Mouse (Mus musculus) MEL (cell line): ENCODE results near the gene Srsf6. TPM values are rescaled to one million over a fixed set of nuclear protein-coding genes. Genes with fewer than 3 reads are reported as not detected.

Experiments
- DNase-seq: peaks from one replicate; pipeline ENCODE4 v3.0.0; 2011; ENCODE audit warnings: low read depth, low spot score
- H3K27ac ChIP-seq: 2 replicates; pipeline ENCODE4 v1.5.1; 2012; ENCODE audit warnings: low read depth, mild to moderate bottlenecking, control low read depth, low read length, moderate library complexity; ENCODE audit not compliant: control insufficient read depth
- H3K27me3 ChIP-seq, 2 experiments: fragments of 150-350 bp in 1 of 2; sonication (generic) in 1 of 2; 2 replicates each; pipeline ENCODE4 v1.6.1; 2012; ENCODE audit warnings: low read length in 2 of 2, mild to moderate bottlenecking in 2 of 2, improper control_type of control experiment in 1 of 2, moderate library complexity in 1 of 2; ENCODE audit not compliant: insufficient read depth in 2 of 2, control insufficient read depth in 1 of 2
- H3K36me3 ChIP-seq, 2 experiments: 2 replicates each; pipeline ENCODE4 v1.6.1; 2012 to 2014; ENCODE audit warnings: low read length in 2 of 2, improper control_type of control experiment in 1 of 2, inconsistent platforms in 1 of 2, mild to moderate bottlenecking in 1 of 2; ENCODE audit not compliant: insufficient read depth in 2 of 2, control insufficient read depth in 1 of 2
- H3K4me1 ChIP-seq, 2 experiments: fragments of 150-350 bp in 1 of 2; sonication (generic) in 1 of 2; 2 replicates each; pipeline ENCODE4 v1.6.1; 2012; ENCODE audit warnings: low read length in 2 of 2, improper control_type of control experiment in 1 of 2, mild to moderate bottlenecking in 1 of 2; ENCODE audit not compliant: insufficient read depth in 2 of 2, control insufficient read depth in 1 of 2
- H3K4me3 ChIP-seq, 2 experiments: fragments of 150-350 bp in 1 of 2; sonication (generic) in 1 of 2; 2 replicates each; pipeline ENCODE4 v1.5.1; 2012; ENCODE audit warnings: low read depth in 2 of 2, low read length in 2 of 2, mild to moderate bottlenecking in 2 of 2, moderate library complexity in 2 of 2, control low read depth in 1 of 2, improper control_type of control experiment in 1 of 2; ENCODE audit not compliant: control insufficient read depth in 1 of 2, insufficient read depth in 1 of 2
- H3K79me2 ChIP-seq: 2 replicates; pipeline ENCODE4 v1.6.1; 2012; ENCODE audit warnings: mild to moderate bottlenecking, low read length, moderate library complexity; ENCODE audit not compliant: control insufficient read depth, poor library complexity, insufficient read depth
- H3K9ac ChIP-seq: 2 replicates; pipeline ENCODE4 v1.6.1; 2012; ENCODE audit warnings: low read depth, mild to moderate bottlenecking, control low read depth, low read length, moderate library complexity; ENCODE audit not compliant: control insufficient read depth, poor library complexity, severe bottlenecking
- H3K9me3 ChIP-seq: fragments of 150-350 bp; sonication (generic); replicated peaks from 2 replicates; pipeline ENCODE4 v1.6.1; 2012; ENCODE audit warnings: mild to moderate bottlenecking, low read length, improper control_type of control experiment, moderate library complexity; ENCODE audit not compliant: insufficient read depth
- BHLHE40 ChIP-seq: IDR thresholded peaks from 2 replicates; pipeline ENCODE4 v1.6.1; 2012; ENCODE audit warnings: low read depth, mild to moderate bottlenecking, inconsistent platforms, low read length, improper control_type of control experiment, borderline replicate concordance
- CHD2 ChIP-seq: IDR thresholded peaks from 2 replicates; pipeline ENCODE4 v1.6.1; 2011; ENCODE audit warnings: low read length, improper control_type of control experiment
- E2F4 ChIP-seq: IDR thresholded peaks from 2 replicates; pipeline ENCODE4 v1.6.1; 2011; ENCODE audit warnings: low read depth, low read length, improper control_type of control experiment, borderline replicate concordance
- EP300 ChIP-seq, 2 experiments: IDR thresholded peaks; 2 replicates each; pipeline ENCODE4 v1.6.1; 2011; ENCODE audit warnings: improper control_type of control experiment in 2 of 2, low read length in 2 of 2, low read depth in 1 of 2, mild to moderate bottlenecking in 1 of 2
- ETS1 ChIP-seq: IDR thresholded peaks from 2 replicates; pipeline ENCODE4 v1.6.1; 2012; ENCODE audit warnings: low read depth, mild to moderate bottlenecking, inconsistent platforms, low read length, improper control_type of control experiment, moderate library complexity
- HCFC1 ChIP-seq: IDR thresholded peaks from 2 replicates; pipeline ENCODE4 v1.6.1; 2012; ENCODE audit warnings: low read depth, mild to moderate bottlenecking, inconsistent platforms, low read length, improper control_type of control experiment, moderate library complexity
- JUND ChIP-seq: IDR thresholded peaks from 2 replicates; pipeline ENCODE4 v1.6.1; 2011; ENCODE audit warnings: low read depth, mild to moderate bottlenecking, improper control_type of control experiment, low read length
- KAT2A ChIP-seq: conservative IDR thresholded peaks from 2 replicates; pipeline ENCODE4 v1.6.1; 2012; ENCODE audit warnings: low read depth, low read length, improper control_type of control experiment, inconsistent platforms
- MAFK ChIP-seq: IDR thresholded peaks from 2 replicates; pipeline ENCODE4 v1.6.1; 2011; ENCODE audit warnings: low read depth, mild to moderate bottlenecking, low read length, improper control_type of control experiment, borderline replicate concordance
- MAX ChIP-seq: IDR thresholded peaks from 2 replicates; pipeline ENCODE4 v1.6.1; 2011; ENCODE audit warnings: low read length, improper control_type of control experiment
- MYC ChIP-seq: IDR thresholded peaks from 2 replicates; pipeline ENCODE4 v1.6.1; 2011; ENCODE audit warnings: low read depth, mild to moderate bottlenecking, low read length, improper control_type of control experiment, moderate library complexity
- NELFE ChIP-seq: IDR thresholded peaks from 2 replicates; pipeline ENCODE4 v1.6.1; 2011; ENCODE audit warnings: low read depth, low read length, improper control_type of control experiment
- POLR2A ChIP-seq, 2 experiments: IDR thresholded peaks; 2 replicates each; pipeline ENCODE4 v1.6.1; 2011 to 2012; ENCODE audit warnings: low read length in 2 of 2, mild to moderate bottlenecking in 2 of 2, control low read depth in 1 of 2, improper control_type of control experiment in 1 of 2, low read depth in 1 of 2, moderate library complexity in 1 of 2; ENCODE audit not compliant: control insufficient read depth in 1 of 2, insufficient read depth in 1 of 2, poor library complexity in 1 of 2
- POLR2AphosphoS5 ChIP-seq: IDR thresholded peaks from 2 replicates; pipeline ENCODE4 v1.6.1; 2012; ENCODE audit warnings: low read depth, borderline replicate concordance, mild to moderate bottlenecking, inconsistent platforms, low read length, moderate library complexity, mixed read lengths
- RCOR1 ChIP-seq: IDR thresholded peaks from 2 replicates; pipeline ENCODE4 v1.6.1; 2012; ENCODE audit warnings: low read depth, mild to moderate bottlenecking, inconsistent platforms, low read length, improper control_type of control experiment
- SIN3A ChIP-seq: IDR thresholded peaks from 2 replicates; pipeline ENCODE4 v1.6.1; 2012; ENCODE audit warnings: low read length, improper control_type of control experiment, inconsistent platforms
- TCF12 ChIP-seq: IDR thresholded peaks from 2 replicates; pipeline ENCODE4 v1.6.1; 2014; ENCODE audit warnings: low read depth, mild to moderate bottlenecking, inconsistent platforms, low read length, improper control_type of control experiment, moderate library complexity
- UBTF ChIP-seq: IDR thresholded peaks from 2 replicates; pipeline ENCODE4 v1.6.1; 2012; ENCODE audit warnings: low read depth, mild to moderate bottlenecking, inconsistent platforms, low read length, improper control_type of control experiment, moderate library complexity, borderline replicate concordance; ENCODE audit not compliant: insufficient read depth
- ZC3H11A ChIP-seq: IDR thresholded peaks from 2 replicates; pipeline ENCODE4 v1.6.1; 2012; ENCODE audit warnings: low read depth, mild to moderate bottlenecking, inconsistent platforms, low read length, improper control_type of control experiment
- ZKSCAN1 ChIP-seq: IDR thresholded peaks from 2 replicates; pipeline ENCODE4 v1.6.1; 2012; ENCODE audit warnings: low read depth, mild to moderate bottlenecking, inconsistent platforms, low read length, improper control_type of control experiment, moderate library complexity
- ZNF384 ChIP-seq: IDR thresholded peaks from 2 replicates; pipeline ENCODE4 v1.6.1; 2012; ENCODE audit warnings: low read depth, mild to moderate bottlenecking, inconsistent platforms, low read length, improper control_type of control experiment
- polyA plus RNA-seq, 2 experiments: library from polyadenylated mRNA; stranded (reverse) in 1 of 2; unstranded in 1 of 2; fragments of >175 nt in 1 of 2; fragments of >200 nt in 1 of 2; gene quantifications; 2 replicates each; pipeline versions ENCODE4 v1.2.1 to v1.2.4; 2012; ENCODE audit warnings: low replicate concordance in 2 of 2, low read depth in 1 of 2; ENCODE audit not compliant: insufficient read length in 2 of 2, insufficient read depth in 1 of 2, missing spikeins in 1 of 2
- total RNA-seq: library from RNA; depleted of rRNA; stranded (reverse); fragments of 300-350 nt; gene quantifications from 2 replicates; pipeline ENCODE4 v1.2.3, GENCODE M21; 2012

Gene Srsf6
- total and polyA plus RNA-seq, 3 experiments: 69.2 to 284 (median 173) TPM

GRCm38 (mm10) chr2:162922183-162922582 lies 9.1 kb upstream of the Srsf6 start (continued):
- TF ChIP-seq ETS1 (no peak), NELFE (no peak), ZNF384 (no peak), E2F4 (no peak), HCFC1 (0 out of 2 replicates have a peak, but pooled peaks have one; percentile 20), MAX (0 out of 2 replicates have a peak, but pooled peaks have one; percentile 56), BHLHE40 (no peak), TCF12 (no peak)

GRCm38 (mm10) chr2:162922834-162923233 lies 8.5 kb upstream of the Srsf6 start:
- TF ChIP-seq UBTF: no peak
- no peak for TF ChIP-seq ZNF384
- no peak for TF ChIP-seq NELFE
- TF ChIP-seq RCOR1: no peak
- TF ChIP-seq KAT2A: no peak
- Histone ChIP-seq H3K27ac (no peak overlapping the region), H3K79me2 (no peaks in the 10 kb centered on the region), H3K27me3 (no peaks in the 10 kb centered on the region), H3K4me3 (no peak overlapping the region), H3K9me3 (no peaks in the 10 kb centered on the region), H3K36me3 (no peaks in the 10 kb centered on the region), H3K4me1 (peaks cover 0 to 7% of the 10 kb centered on the region in 2 experiments; a peak in 2 of 4 replicates), H3K9ac (no peak overlapping the region)
- peak; percentile 21 for DNase-seq

GRCm38 (mm10) chr2:162924126-162924525 lies 7.2 kb upstream of the Srsf6 start:
- DNase-seq: no peak
- no peak for TF ChIP-seq KAT2A
- TF ChIP-seq UBTF: no peak
- TF ChIP-seq SIN3A: no peak
- TF ChIP-seq NELFE: no peak
- no peak for TF ChIP-seq CHD2
- TF ChIP-seq JUND: no peak
- TF ChIP-seq ZKSCAN1: no peak
- TF ChIP-seq MAX: no peak
- TF ChIP-seq ETS1: no peak
- no peak for TF ChIP-seq MAFK
- TF ChIP-seq BHLHE40: no peak
- TF ChIP-seq POLR2AphosphoS5: no peak
- no peak for TF ChIP-seq ZC3H11A
- TF ChIP-seq MYC: no peak
- TF ChIP-seq EP300 (IDR thresholded peaks at IDR 0.05; ENCODE audit: low read depth in 1 of 2, low read length in 2 of 2): no peak
- no peak for TF ChIP-seq POLR2A (IDR thresholded peaks at IDR 0.05; ENCODE audit: control insufficient read depth in 1 of 2, insufficient read depth in 1 of 2, low read depth in 1 of 2, low read length in 2 of 2, poor library complexity in 1 of 2)
- no peak for TF ChIP-seq RCOR1
- Histone ChIP-seq H3K79me2 (no peaks in the 10 kb centered on the region), H3K4me3 (no peak overlapping the region), H3K36me3 (no peaks in the 10 kb centered on the region), H3K27me3 (no peaks in the 10 kb centered on the region), H3K4me1 (peaks cover 0 to 12% of the 10 kb centered on the region in 2 experiments), H3K27ac (no peak overlapping the region), H3K9ac (no peak overlapping the region), H3K9me3 (no peaks in the 10 kb centered on the region)
